Mouse (Mus musculus): ENCODE measurements at regions not wholly inside any gene's neighbourhood (a gene's known extent, or its start where the extent isn't known, plus 50 kb on each side); places are given as distances from the start of the nearest gene placed in this dataset.

DNA sequence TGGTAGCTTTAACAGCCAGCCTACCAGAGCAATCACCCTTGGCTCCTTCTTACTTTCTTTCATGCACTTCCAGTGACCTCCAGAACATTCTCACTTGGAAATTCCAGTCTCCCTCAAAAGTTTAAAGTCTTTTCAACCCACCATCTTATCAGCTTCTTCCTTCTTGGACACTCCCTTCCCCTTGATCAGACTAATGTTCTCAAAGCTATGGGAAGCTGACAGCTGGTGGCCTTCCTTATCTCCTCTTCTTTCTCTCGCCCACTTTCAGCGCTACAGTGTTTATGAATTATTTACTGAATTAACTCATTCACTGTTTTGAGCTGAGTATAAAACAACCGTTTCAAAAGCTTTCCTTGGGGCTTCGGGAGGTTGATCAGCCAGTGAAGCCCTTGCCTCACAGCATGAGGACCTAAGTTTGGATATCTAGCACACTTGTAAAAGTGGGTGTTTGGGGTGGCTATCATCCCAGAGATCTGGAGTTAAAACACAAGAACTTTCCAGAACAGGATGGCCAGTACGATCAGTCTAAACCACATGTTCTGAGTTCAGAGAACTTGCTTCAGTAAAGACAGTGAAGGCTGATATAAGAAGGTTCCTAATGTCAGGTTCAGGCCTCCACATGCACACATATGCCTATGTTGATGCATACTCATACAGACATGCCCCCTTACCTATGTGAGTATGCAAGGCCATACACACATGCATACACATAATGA lies 59.7 kb upstream of the Ikzf2 start:
- no peaks in the 10 kb centered on the region for H3K27me3 ChIP-seq (ENCODE audit: insufficient read depth, low read length)
- H3K36me3 ChIP-seq (ENCODE audit: insufficient read depth, low read length), result no peaks in the 10 kb centered on the region
- H3K4me3 ChIP-seq (replicated peaks; ENCODE audit: low read length), result no peak overlapping the region
- no peaks in the 10 kb centered on the region for H3K4me1 ChIP-seq (replicated peaks; ENCODE audit: low read depth, low read length)
- H3K9me3 ChIP-seq (ENCODE audit: low read length), result peaks cover 9% of the 10 kb centered on the region
- TF ChIP-seq POU5F1 (IDR thresholded peaks at IDR 0.05; ENCODE audit: borderline replicate concordance, low read length), result no peak

DNA sequence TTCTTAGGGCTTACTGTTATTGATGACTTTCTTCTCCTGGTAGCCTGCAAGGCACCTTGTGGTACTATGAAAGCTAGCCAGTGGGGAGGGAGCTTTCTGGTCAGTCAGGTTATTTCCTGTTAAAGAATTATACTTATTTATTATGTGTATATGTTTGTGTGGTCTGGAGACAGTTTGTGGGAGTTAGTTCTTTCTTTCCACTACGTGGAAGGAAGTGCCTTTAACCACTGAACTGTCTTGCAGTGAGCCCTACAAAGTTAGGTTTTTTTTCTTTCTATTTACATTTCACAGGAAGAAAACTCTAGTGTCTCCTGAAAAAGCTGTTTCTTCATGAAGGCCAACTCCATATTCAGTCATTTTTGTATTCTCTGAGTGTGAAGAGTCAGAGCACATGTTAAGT lies 65.7 kb upstream of the Ikzf2 start:
- peaks cover 2% of the 10 kb centered on the region; the same call in 1 of the 2 replicates for H3K9me3 ChIP-seq (ENCODE audit: low read length)
- no peak for TF ChIP-seq CTCF (conservative IDR thresholded peaks at IDR 0.05; ENCODE audit: low read length)
- no peak for TF ChIP-seq POU5F1 (IDR thresholded peaks at IDR 0.05; ENCODE audit: borderline replicate concordance, low read length)
- TF ChIP-seq NANOG (IDR thresholded peaks at IDR 0.05; ENCODE audit: borderline replicate concordance, low read length), result no peak
- no peaks in the 10 kb centered on the region for H3K36me3 ChIP-seq (ENCODE audit: insufficient read depth, low read length)
- H3K4me1 ChIP-seq (replicated peaks; ENCODE audit: low read depth, low read length), result no peaks in the 10 kb centered on the region
- H3K27me3 ChIP-seq (ENCODE audit: insufficient read depth, low read length), result no peaks in the 10 kb centered on the region
- no peak overlapping the region for H3K4me3 ChIP-seq (replicated peaks; ENCODE audit: low read length)

DNA sequence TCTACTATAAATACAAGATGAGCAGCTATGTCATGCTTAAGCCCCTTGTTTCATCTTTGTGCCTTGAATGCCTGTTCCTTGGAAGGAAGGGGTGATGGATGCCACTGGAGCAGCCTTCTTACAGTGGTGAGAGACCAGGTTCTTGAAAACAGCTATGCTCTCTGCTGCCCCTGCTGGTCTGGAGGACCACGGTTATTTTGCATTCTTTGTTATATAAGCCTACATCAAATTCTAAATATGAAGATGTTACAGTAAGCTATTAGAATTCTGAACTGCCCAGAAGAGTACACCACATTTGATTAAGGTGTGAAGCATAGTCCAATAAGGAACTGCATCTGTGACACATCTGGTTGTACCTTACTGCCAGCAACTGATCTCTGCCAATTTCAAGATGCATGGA lies 69.1 kb upstream of the Spag16 start:
- TF ChIP-seq CTCF (conservative IDR thresholded peaks at IDR 0.05; ENCODE audit: low read length) (peak; percentile 14; the same call in 1 of the 2 replicates), POU5F1 (IDR thresholded peaks at IDR 0.05; ENCODE audit: borderline replicate concordance, low read length) (no peak)

GRCm38 (mm10) chr1:69759544-69759943 lies 67.2 kb upstream of the Spag16 start:
- TF ChIP-seq CTCF (conservative IDR thresholded peaks at IDR 0.05; ENCODE audit: low read length) (no peak), NANOG (IDR thresholded peaks at IDR 0.05; ENCODE audit: borderline replicate concordance, low read length) (no peak), POU5F1 (IDR thresholded peaks at IDR 0.05; ENCODE audit: borderline replicate concordance, low read length) (no peak)
- peaks cover 4% of the 10 kb centered on the region; the same call in 1 of the 2 replicates for H3K9me3 ChIP-seq (ENCODE audit: low read length)
- no peaks in the 10 kb centered on the region for H3K27me3 ChIP-seq (ENCODE audit: insufficient read depth, low read length)
- no peaks in the 10 kb centered on the region for H3K36me3 ChIP-seq (ENCODE audit: insufficient read depth, low read length)
- H3K4me1 ChIP-seq (replicated peaks; ENCODE audit: low read depth, low read length), result no peaks in the 10 kb centered on the region
- no peak overlapping the region for H3K4me3 ChIP-seq (replicated peaks; ENCODE audit: low read length)

More for the DNA sequence above, 69.1 kb upstream of the Spag16 start:
- Histone ChIP-seq H3K27me3 (ENCODE audit: insufficient read depth, low read length) (no peaks in the 10 kb centered on the region), H3K36me3 (ENCODE audit: insufficient read depth, low read length) (no peaks in the 10 kb centered on the region), H3K4me3 (replicated peaks; ENCODE audit: low read length) (no peak overlapping the region), H3K9me3 (ENCODE audit: low read length) (peaks cover 4% of the 10 kb centered on the region; the same call in 1 of the 2 replicates), H3K4me1 (replicated peaks; ENCODE audit: low read depth, low read length) (no peaks in the 10 kb centered on the region)

DNA sequence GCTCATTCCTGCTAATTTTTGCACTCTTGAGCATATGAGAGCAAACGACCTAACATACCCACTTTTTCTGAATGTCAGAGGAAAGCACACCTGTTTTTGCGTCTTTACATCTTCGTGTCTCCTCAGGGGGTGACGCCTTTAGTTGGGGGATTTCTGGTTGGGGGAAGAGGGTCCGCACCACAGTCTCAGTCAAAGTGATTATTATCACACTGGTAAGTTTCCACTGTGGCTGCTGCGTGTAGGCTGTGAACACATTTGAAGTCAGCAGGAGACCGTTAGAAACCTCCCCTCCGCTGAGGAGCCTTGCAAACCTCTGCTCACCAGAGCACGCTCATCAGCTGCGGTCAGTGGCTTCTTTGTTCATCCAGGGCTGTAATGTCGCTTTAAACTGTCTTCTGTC lies 58.1 kb upstream of the Spag16 start:
- TF ChIP-seq CTCF (conservative IDR thresholded peaks at IDR 0.05; ENCODE audit: low read length), result no peak
- no peak for TF ChIP-seq POU5F1 (IDR thresholded peaks at IDR 0.05; ENCODE audit: borderline replicate concordance, low read length)
- no peak for TF ChIP-seq NANOG (IDR thresholded peaks at IDR 0.05; ENCODE audit: borderline replicate concordance, low read length)
- H3K27me3 ChIP-seq (ENCODE audit: insufficient read depth, low read length), result no peaks in the 10 kb centered on the region
- no peaks in the 10 kb centered on the region for H3K36me3 ChIP-seq (ENCODE audit: insufficient read depth, low read length)
- H3K4me1 ChIP-seq (replicated peaks; ENCODE audit: low read depth, low read length), result no peaks in the 10 kb centered on the region
- no peak overlapping the region for H3K4me3 ChIP-seq (replicated peaks; ENCODE audit: low read length)
- no peaks in the 10 kb centered on the region for H3K9me3 ChIP-seq (ENCODE audit: low read length)

DNA sequence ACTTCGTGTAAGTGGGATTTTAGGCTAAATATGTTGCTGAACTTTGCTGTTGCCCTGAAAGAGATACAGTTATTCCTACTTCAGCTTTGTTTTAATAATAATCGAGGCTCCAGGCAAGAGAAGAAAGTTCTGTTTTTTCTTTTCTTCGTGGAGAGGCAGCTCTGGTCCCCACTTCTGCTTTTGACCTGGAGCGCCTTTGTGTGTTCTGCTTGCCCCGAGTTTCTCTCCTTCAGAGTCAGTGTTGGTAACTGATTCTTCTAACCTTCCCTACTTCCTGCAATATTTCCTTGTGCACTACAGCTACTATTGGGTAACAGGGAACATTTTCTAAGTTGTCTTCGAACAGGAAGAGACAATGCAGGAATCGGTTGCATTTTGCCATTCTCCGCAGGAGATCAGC lies 56.6 kb upstream of the Spag16 start:
- H3K4me1 ChIP-seq (replicated peaks; ENCODE audit: low read depth, low read length), result no peaks in the 10 kb centered on the region
- H3K36me3 ChIP-seq (ENCODE audit: insufficient read depth, low read length), result no peaks in the 10 kb centered on the region
- no peaks in the 10 kb centered on the region for H3K9me3 ChIP-seq (ENCODE audit: low read length)
- H3K27me3 ChIP-seq (ENCODE audit: insufficient read depth, low read length), result no peaks in the 10 kb centered on the region
- no peak overlapping the region for H3K4me3 ChIP-seq (replicated peaks; ENCODE audit: low read length)
- no peak for TF ChIP-seq CTCF (conservative IDR thresholded peaks at IDR 0.05; ENCODE audit: low read length)
- no peak for TF ChIP-seq NANOG (IDR thresholded peaks at IDR 0.05; ENCODE audit: borderline replicate concordance, low read length)
- TF ChIP-seq POU5F1 (IDR thresholded peaks at IDR 0.05; ENCODE audit: borderline replicate concordance, low read length), result no peak

DNA sequence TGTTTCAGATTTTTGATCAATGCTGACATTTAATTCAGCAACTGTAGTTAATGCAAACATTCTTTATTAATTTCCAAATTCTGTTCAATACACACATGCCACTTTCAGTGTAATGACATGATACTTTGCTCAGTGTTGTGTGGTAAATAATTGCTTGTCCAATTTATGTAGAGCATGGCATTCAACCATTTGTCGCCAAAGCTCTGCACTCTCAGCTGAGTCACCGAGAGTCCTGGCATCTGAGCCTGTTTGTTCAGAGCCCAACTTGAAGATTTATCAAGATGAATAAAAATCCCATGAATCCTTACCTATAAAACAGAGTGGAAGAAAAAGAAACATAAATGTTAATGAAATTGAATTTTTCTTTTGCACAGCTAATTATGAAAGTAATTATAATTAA lies 55.3 kb upstream of the Spag16 start:
- Histone ChIP-seq H3K27me3 (ENCODE audit: insufficient read depth, low read length) (no peaks in the 10 kb centered on the region), H3K36me3 (ENCODE audit: insufficient read depth, low read length) (no peaks in the 10 kb centered on the region), H3K9me3 (ENCODE audit: low read length) (no peaks in the 10 kb centered on the region), H3K4me3 (replicated peaks; ENCODE audit: low read length) (no peak overlapping the region), H3K4me1 (replicated peaks; ENCODE audit: low read depth, low read length) (no peaks in the 10 kb centered on the region)
- TF ChIP-seq NANOG (IDR thresholded peaks at IDR 0.05; ENCODE audit: borderline replicate concordance, low read length) (no peak), CTCF (conservative IDR thresholded peaks at IDR 0.05; ENCODE audit: low read length) (no peak), POU5F1 (IDR thresholded peaks at IDR 0.05; ENCODE audit: borderline replicate concordance, low read length) (no peak)

DNA sequence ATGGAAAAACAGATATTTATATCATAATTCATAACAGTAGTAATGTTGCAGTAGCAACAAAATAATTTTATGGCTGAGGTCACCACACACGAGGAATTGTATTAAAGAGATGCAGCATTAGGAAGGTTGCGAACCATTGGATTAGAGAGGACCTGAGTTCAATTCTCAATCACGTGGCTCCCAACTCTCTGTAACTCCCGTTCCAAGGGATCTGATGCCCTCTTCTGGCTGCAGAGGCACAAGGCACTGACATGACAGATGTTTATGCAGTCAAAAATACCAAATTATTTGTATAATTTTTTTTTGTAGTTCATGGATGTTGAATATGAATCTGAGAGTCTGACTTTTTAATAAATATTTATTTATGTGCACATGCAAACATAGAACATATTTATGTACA lies 51.2 kb upstream of the Spag16 start:
- Histone ChIP-seq H3K4me1 (replicated peaks; ENCODE audit: low read depth, low read length) (no peaks in the 10 kb centered on the region), H3K4me3 (replicated peaks; ENCODE audit: low read length) (no peak overlapping the region), H3K27me3 (ENCODE audit: insufficient read depth, low read length) (no peaks in the 10 kb centered on the region), H3K9me3 (ENCODE audit: low read length) (no peaks in the 10 kb centered on the region), H3K36me3 (ENCODE audit: insufficient read depth, low read length) (no peaks in the 10 kb centered on the region)
- TF ChIP-seq CTCF (conservative IDR thresholded peaks at IDR 0.05; ENCODE audit: low read length) (peak; percentile 16), NANOG (IDR thresholded peaks at IDR 0.05; ENCODE audit: borderline replicate concordance, low read length) (no peak), POU5F1 (IDR thresholded peaks at IDR 0.05; ENCODE audit: borderline replicate concordance, low read length) (no peak)
